Mouse (Mus musculus): ENCODE data around the gene Tmx2. TPM values are rescaled to one million over a fixed set of nuclear protein-coding genes. Genes with fewer than 3 reads are reported as not detected.
"Not testable (repeated sequence)": the region's sequence is repeated elsewhere in the genome, so short reads cannot be mapped to it uniquely, and the experiment has no call there.

Gene Tmx2
- 100 to 1,000 TPM; 146 to 179 TPM for total RNA-seq (2021)
- long read RNA-seq, experiment 1, transcript Tmx2-201 (8 exons, 1,977 nt) = major isoform, 149 of 156 reads
- long read RNA-seq, experiment 1, partial matches to known transcripts = 2 of 156 reads
- long read RNA-seq, experiment 1, other reads (novel, unspliced or antisense) = 4 of 156 reads
- long read RNA-seq, experiment 2, transcript Tmx2-201 (8 exons, 1,977 nt) = major isoform, 499 of 544 reads
- long read RNA-seq, experiment 2, partial matches to known transcripts = 21 of 544 reads
- long read RNA-seq, experiment 2, other reads (novel, unspliced or antisense) = 22 of 544 reads

DNA sequence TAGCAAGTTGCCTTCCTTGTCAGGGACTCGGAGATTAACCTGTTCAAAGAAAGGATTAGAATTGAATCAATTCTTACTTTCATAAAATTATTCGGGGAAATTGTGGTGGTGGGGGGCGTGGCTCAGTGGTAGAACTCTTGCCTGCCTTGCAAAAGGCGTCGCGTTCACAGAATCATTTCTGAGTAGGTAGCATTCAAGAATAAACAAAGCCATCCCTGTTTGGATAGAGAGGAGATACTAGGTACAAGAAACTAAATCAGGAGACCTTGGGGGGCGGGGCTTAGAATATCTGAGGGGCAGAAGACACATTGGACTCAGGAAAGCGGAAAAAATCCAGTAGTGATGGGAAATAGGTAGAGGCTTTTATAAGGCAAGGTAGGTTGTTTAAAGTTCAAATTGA, at the start of gene Tmx2:
Tmx2 (minus strand) TSS at position 125 of the 400 bp plus-strand sequence.
- DNase-seq (ENCODE audit: low spot score in 2 of 2) = no peak

DNA sequence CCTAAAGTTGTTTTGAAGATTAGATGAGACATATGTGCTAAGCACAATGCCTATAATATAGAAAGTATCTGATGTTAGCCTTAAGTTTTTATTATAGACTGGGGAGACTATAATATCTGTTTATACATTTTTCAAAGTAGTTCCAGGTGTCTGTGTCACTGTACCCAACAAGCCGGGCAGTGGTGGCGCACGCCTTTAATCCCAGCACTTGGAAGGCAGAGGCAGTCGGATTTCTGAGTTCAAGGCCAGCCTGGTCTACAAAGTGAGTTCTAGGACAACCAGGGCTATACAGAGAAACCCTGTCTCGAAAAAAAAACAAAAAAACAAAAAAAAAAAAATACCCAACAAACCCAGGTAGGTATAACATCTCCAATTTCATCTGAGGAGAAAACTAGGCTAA, 49.3 kb upstream of the Tmx2 start:
- DNase-seq (ENCODE audit: low spot score in 2 of 2) = not testable (repeated sequence)

DNA sequence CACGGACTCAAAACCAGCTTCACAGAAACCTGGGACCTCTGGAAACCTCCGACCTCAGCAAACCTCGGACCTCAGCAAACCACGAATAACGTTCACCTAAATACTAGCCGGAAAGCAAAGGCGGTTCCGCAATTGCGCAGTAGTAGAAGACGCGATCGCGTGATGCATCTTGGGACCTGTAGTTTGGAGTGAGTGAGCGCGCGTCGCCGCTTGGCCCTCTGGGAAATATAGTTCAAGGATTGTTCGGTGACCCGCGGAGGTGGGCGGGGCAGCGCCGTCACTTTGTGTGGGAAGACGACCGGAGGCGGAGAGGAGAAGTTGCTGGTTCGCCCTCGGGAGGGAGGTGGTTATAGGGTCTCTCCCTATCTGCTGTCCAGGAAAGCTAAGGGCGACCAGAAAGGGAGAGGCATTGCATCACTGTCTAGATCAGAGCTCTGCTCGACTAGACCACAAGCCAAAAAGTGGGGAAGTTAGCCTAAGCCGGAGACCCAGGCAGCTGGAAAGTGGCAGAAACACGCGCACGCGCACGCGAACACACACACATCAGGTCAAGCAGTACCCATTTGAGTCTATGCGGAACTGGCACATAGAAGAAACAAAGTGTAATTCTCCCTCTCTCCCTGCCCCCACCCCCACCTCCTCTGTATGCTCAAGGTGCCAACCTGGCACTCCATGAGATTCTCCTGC, 48.4 kb upstream of the Tmx2 start, which contains the start of gene Clp1:
Clp1 (minus strand) TSS at position 179 of the 687 bp plus-strand sequence.
- peak; percentile 91 to 92 for DNase-seq (ENCODE audit: low spot score in 2 of 2)

DNA sequence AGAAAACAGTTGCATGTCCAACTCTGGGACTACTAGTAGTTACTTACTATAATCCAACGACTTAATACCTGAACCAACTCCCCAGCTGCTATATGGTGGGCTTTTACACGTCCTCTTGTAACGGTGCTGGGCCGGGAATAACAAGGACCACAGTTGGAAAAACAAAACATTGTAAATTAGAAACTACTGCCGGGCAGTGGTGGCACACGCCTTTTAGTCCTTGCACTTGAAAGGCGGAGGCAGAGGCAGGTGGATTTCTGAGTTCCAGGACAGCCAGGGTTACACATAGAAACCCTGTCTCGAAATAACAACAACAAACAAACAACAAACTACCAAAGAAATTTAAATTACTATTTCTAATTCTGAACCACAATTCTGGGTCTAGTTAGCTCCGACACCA, 47.8 kb upstream of the Tmx2 start:
- DNase-seq (ENCODE audit: low spot score in 2 of 2) = no peak

DNA sequence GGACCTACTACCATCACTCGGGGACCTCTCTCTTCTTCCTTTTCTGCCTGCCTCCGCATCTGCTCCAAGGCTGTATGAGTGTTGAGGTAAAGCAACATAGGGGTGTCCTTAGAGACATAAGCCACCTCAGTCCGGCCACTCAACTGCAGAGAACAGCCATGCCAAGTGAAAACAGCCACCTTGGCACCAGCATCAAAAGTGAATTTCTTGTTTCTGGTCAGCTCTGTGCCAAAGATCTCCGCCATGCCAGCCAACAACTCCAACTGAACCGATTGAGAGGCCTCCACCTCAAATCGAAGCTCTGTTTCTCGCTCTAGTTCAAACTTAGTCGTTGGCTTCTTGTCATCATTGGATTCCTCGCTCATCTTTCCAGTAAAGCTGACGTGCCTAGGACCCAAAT, 46.8 kb upstream of the Tmx2 start:
- DNase-seq (ENCODE audit: low spot score in 2 of 2) = no peak

DNA sequence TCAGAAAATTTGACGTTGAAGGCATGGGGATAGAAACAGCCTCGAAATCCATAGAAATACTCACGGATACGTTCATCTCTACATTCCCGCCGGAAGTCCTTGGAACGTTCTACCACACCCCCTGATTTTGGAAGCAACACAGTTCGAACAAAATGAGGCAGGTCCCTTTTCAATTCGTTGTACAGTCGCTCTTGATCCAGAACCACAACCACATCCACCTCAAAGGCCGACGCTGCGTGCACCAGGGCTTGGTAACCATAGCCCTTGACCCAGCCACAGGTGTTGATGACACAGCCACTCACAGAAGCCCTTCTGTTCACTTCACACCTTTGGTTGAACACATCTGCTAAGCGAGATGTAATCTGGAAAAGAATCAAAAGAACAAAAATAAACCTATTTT, 44.9 kb upstream of the Tmx2 start:
- DNase-seq (ENCODE audit: low spot score in 2 of 2) = no peak

DNA sequence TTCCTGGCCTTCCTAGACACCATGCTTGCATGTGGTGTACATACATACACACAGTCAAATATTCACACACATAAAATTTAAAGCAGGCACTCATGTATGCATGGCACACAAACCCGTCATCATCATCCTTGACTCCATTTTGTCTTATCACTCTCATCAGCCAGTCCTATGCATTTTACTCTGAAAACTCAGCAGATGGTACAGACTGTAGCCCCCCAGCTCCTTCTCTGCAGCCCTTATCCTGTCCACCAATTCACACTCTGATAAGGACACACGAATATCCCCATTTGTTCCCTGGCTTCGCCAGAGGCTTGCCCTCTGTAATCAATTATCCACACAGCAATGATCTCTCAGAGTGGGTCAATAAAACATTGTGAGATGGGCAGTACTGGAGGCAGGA, 42.2 kb upstream of the Tmx2 start:
- no peak for DNase-seq (ENCODE audit: low spot score in 2 of 2)

DNA sequence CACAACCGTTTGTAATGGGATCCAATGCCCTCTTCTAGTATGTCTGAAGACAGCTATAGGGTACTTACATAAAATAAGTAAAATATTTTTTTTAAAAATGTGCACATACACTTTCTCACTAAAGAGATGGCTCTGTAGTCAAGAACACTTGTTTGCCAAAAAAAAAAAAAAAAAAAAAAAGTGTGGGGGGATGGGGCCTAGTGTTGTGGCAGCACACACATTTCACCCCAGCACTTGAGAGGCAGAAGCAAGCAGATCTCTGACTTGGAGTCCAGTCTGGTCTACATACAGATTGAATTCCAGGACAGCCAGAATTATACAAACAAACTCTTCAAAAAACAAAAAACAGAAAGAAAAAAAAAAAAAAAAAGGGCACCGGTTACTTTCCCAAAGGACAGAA, 41.8 kb upstream of the Tmx2 start:
- no peak for DNase-seq (ENCODE audit: low spot score in 2 of 2)

DNA sequence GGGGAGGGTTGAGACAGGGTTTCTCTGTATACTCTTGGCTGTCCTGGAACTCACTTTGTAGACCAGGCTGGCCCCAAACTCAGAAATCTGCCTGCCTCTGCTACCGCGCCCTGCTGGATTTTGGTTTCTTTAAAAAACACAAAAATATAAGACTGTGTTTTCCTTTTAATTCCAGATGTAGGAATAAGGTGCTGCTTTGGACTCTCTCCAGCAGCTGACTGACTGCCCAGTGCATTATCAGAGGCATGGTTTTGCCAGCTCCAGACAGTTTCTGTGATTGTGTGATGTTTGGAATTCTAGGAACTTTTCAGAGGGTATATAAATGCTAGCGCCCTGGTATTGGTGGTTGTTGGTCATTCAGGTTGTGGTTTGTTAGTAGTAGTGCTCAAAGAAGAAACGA, 38.4 kb upstream of the Tmx2 start:
- no peak for DNase-seq (ENCODE audit: low spot score in 2 of 2)

DNA sequence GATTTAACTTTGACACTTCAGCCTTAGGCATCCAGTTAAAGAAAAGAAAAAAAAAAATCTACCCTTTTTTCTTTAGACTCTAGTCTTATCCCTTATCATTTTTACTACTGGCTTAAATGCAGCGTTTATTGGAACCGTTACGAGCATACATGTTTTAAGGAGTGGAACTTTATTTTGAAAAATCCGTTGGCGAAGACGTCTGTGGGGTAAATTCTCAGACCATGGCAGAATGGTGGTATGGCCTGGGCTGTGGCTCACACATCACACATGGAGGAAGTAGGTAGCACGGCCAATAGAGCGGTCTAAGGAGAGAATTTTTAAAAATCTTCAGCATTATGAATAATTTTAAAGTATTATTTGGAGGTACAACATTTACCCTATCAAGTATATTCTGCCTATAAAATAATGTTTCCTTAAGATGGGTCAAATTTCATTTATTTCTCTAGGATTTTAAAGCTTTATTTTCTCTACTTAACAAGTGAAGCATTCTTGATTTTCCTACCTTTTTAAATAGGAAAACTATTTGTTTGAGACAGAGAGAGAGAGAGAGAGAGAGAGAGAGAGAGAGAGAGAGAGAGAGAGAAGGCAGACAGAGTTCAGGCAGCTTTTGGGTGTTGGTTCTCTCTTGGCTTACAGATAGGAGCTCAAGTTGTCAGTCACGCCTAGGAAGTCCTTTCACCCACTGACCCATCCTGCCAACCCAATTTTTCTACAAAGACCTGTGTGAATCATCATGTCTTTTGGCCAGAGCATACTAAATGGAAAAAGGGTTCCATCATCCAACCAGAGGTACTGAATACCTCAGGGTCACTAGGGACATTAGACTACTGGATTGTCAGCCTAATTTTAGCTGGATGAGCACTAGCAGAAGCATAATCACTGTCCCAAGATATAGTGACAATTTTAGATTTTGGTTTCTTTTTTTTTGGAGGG, 37.7 kb upstream of the Tmx2 start:
- no peak for DNase-seq (ENCODE audit: low spot score in 2 of 2)

DNA sequence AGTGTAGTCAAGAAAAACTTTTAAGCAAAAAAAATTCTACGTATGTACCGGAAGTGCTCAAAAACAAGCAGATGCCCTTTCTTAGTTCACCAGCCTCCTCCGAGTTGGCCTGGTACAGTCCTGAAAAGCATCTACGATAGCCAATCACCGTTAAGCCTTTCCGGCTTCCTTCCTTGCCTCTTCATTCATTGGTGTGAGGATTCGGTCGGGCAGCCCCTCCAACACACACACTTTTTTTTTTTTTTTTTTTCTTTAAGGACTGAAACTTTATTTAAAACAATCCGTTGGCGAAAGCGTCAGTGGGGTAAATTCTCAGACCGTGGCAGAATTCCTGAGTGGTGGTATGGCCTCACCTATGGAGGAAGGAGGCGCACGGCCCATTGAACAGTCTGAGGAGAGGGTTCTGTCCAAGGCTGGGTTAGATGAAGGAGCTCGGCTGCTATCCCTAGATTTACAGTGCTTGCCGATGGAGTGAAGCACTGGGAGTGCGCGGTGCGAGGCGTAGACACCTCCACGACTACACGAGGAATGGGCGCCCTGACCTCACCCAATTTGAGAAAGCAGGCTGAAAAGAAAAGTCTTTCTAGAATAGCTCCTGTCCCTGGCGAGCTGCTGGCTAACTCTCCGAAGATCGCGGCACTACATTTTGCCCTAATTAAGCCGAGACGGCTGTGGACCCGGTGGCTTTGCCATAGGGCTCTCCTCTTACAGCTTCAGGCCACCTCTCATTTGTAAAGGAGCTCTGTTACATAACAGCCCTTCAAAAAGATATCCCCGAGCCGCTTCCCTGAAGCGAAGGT, 36.8 kb upstream of the Tmx2 start:
- peak; percentile 51 to 61 for DNase-seq (ENCODE audit: low spot score in 2 of 2)

DNA sequence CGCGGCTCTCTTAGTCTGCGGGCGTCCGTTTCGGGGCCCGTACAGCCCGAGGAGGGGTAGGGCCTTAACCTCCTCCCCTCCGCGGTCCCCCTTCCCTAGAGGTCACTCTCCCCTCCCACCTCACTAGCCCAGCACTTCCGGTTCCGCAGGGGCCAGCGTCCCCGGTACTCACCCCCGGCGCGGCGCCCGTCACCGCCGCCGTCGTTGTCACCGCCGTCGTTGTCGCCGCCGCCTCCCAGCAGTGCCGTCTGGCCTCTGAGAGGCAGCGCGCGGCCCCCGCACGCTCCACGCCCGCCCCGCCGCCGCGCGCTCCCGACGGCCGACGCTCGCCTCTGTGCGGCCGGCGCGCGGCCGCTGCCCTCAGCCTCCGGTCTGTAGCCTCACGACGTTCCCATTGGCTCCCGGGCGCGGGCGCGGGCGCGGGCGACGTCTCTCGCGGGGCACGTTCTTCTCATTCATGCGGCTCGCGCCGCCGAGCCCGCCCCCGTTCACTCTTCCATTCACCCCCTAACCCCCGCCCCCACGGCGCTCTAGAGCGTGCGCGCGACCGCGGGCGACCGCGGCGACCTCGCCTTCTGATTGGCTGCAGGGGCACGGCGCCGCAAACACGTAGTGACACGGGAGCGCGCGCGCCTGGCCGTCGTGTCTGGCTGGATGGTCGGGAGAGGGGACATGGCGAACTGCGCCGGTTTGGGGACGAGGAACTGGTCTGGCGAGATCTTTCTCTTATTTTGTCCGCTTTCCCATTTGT, 36.0 kb upstream of the Tmx2 start, which contains the start of gene Zdhhc5:
Zdhhc5 (minus strand) TSS at position 370 of the 751 bp plus-strand sequence.
- peak; percentile 97 to 99 for DNase-seq (ENCODE audit: low spot score in 2 of 2)

DNA sequence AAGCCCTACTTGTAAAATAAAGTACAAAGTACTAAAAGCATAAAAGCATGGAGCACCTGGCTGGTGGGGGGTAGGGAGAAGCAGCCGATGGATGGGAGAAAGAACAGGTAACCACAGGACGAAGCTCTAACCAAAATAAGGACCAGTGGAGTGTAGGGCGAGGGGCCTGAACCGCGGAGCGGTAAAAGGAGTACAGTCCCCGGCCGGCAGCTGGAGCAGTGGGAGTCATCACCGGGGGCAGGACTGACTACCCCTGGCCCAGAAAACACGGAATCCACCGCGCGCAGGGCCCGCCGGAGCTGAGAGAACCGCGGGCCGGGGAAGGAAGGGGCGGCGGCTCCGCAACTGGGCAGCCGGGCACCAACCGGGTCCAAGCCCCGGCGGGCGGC, 35.5 kb upstream of the Tmx2 start:
- no peak for DNase-seq (ENCODE audit: low spot score in 2 of 2)

DNA sequence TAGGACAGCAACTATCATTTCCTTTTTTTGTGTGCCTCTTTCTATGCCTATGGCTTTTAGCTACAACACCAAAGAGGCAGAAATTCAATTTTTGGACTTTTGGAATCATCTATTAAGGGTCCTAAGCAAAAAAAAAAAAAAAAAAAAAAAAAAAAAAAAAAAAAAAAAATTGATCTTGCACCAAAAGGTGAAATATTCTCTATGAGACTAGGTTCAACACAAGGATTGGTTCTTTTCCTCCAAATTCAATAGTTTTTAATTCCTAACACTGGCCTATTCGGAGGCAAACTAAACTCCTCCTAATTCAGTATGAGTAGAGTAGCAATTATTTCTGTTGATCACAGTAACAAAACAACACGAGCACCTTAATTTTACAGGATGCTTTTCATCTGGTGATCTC, 33.0 kb upstream of the Tmx2 start:
- DNase-seq (ENCODE audit: low spot score in 2 of 2) = no peak

DNA sequence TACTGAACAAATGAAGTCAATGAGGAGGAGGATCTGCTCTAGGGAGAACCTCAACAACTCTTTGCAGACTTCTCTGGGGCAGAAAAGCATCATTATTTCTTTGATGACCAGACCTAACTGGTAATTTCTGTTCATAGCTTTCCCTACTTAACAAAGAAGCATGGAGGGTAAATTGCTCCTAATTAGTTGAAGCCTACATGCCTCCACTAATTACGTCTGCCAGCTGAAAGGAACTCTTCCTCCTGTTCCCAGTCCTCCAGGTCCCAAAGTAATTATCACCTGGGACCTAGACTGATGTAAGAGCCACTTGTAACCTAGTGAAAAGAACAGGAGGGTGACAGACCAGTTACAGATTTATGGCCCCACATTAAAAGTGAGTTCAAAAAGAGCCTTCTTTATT, 28.6 kb upstream of the Tmx2 start:
- DNase-seq (ENCODE audit: low spot score in 2 of 2) = no peak

DNA sequence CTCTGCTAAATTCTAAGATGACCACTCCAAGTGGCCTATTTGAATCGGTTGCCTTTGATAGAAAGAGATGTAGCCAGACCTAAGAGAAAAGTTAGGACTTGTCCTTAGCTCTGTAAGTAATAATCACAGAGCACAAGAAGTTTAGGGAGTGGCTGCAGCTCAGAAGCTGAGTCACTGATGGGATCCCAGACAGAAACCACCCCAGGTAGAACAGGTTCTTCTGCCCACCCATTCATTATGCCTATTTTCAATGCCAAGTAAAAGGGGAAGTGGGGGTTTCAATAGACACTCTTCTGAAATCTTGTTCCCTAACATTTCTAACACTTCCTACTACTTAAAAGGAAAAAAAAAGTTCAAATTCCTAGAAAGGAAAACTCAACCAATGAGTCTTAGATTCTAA, 26.4 kb upstream of the Tmx2 start:
- no peak for DNase-seq (ENCODE audit: low spot score in 2 of 2)

DNA sequence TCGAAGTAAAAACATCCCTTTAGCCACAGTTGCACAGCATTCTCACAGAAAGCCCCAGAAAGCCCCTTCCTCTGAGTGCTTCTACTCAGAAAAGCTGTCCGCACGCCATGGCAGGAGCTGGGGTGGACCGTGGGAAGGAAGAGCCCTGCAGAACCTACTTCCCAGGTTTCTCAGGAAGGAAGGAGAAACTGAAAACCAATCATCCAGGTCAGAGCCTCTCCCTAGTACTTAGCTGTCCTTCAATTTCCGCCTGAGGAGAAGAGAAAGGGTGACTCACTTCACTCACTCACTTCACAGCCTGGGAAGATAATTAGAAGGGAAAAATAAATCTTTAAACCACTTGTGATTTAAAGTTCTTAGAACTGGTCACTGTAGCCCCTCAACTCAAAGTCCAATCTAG, 25.4 kb upstream of the Tmx2 start:
- DNase-seq (ENCODE audit: low spot score in 2 of 2) = no peak

DNA sequence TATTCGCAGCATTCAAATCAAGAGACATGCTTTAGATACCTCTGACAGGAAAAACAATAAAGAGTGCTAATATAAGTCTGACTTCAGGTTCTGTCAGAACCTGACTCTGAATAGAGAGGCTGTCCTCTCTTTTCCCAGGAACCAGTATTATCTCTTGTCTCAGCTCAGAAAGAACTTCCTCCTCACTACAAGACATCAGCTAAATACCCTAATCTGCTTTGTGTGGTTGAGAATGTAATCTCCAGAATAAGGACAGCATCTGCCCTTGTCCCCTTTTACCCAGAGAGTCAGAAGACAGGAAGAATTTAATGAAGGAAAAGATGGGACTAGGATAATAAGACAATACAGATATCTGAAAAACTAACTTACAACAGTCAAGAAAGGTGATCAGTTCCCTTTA, 24.6 kb upstream of the Tmx2 start:
- no peak for DNase-seq (ENCODE audit: low spot score in 2 of 2)

DNA sequence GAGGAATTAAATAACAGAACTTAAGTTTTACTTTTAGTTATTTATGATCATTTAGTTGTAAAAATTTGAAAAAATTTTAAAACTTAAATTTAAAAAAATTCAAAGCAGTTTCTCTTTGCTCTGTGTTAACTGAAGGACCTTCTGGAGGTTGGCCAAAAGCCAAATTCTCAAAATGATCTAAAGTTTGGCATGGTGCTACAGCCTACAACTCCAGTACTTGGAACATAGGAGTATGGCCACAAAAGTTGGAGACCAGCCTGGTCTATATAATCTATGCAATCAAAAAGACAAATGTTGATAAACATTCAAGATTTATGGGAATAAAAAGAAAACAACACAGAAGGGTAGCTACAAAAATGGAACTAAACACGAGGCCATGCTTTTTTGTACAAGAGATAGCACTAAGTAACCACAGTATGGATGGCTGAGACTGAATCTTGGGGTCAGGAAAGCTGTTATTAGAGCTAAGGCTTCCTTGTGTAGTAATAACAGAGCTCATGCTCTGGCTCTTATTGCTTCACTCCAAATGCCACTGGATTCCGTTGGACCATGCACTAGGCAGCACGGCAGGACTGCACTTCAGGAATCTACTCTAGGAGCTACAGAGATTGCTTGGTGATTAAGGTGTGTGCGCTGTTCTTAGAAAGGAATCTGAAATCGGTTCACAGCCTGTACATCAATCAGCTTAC, 16.2 kb upstream of the Tmx2 start:
- DNase-seq (ENCODE audit: low spot score in 2 of 2) = no peak

DNA sequence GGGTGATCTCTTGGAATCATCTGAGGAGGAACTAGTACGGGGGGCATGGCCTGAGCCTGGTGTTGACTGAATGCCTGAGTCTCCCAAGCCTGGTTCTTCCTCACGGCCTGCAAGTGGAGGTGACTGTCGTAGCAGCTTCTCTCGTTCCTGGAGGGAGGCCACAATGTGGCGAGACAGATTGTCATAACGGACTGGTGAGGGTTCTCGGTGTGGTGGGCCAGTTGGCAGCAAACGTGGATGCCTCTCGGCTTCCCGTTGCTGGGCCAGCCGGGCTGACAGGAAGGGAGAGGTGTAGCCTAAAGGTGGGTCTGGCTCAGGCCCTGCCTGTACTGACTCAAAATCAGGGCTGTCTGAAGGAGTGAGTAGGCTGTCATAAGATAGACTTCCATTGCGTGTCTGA, 11.1 kb upstream of the Tmx2 start:
- no peak for DNase-seq (ENCODE audit: low spot score in 2 of 2)

Data from adrenal gland, adult 18-20 months (tissue).